Mouse (Mus musculus): ENCODE data around the gene Ube2ql1. TPM values are rescaled to one million over a fixed set of nuclear protein-coding genes. Genes with fewer than 3 reads are reported as not detected.

Gene Ube2ql1
- polyA plus RNA-seq, 1 experiment from 2014 or later, result 2.2 TPM

DNA sequence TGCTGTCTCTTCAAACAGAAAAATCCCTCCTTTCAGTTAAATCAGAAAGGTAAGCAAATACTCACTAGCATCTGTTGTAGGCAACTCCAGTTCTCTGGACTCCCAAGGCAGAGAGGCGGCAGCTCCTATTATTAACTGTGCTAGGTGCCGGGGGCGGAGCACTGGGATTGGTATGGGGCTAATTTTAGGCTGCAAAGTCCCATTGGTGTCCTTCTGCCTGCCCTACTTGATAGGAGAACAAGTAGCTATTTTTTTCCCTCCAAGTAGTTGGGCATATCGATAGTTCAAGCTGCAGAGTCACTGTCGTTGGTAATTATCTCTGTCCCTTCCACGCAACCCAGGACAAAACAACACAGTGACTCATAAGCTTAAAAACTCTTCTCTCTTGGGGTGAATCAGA lies 7.1 kb downstream of the Ube2ql1 start:
- H3K4me2 ChIP-seq (ENCODE audit: low read depth, low read length), result no peak overlapping the region
- H3K36me3 ChIP-seq (ENCODE audit: control insufficient read depth, insufficient read depth, low read length), result no peaks in the 10 kb centered on the region
- no peaks in the 10 kb centered on the region for H3K9me3 ChIP-seq (ENCODE audit: control insufficient read depth, low read length)
- H3K4me1 ChIP-seq (ENCODE audit: control insufficient read depth, insufficient read depth, low read length), result 0 out of 2 replicates have a peak, but pooled peaks cover under 1% of the 10 kb centered on the region
- H3K9ac ChIP-seq (ENCODE audit: low read depth, low read length), result no peak overlapping the region
- ATAC-seq (ENCODE audit: low read depth) (no peak), DNase-seq (ENCODE audit: low spot score) (no peak)
- H3K27ac ChIP-seq (replicated peaks; ENCODE audit: low read depth, low read length), result no peak overlapping the region
- no peak overlapping the region for H3K4me3 ChIP-seq (ENCODE audit: low read depth, low read length)
- H3K27me3 ChIP-seq (replicated peaks; ENCODE audit: control insufficient read depth, insufficient read depth, low read length), result peaks cover 36% of the 10 kb centered on the region
- WGBS, result 85% methylated on average over 6 of the region's 6 CpGs

- 94% methylated on average over 3 of the region's 3 CpGs for WGBS
- no peaks in the 10 kb centered on the region; the same call in 1 of the 2 replicates for H3K27me3 ChIP-seq (replicated peaks; ENCODE audit: control insufficient read depth, insufficient read depth, low read length)
- no peak for ATAC-seq (ENCODE audit: low read depth)
- no peaks in the 10 kb centered on the region for H3K36me3 ChIP-seq (ENCODE audit: control insufficient read depth, insufficient read depth, low read length)
- no peak overlapping the region for H3K9ac ChIP-seq (ENCODE audit: low read depth, low read length)
- no peak for DNase-seq (ENCODE audit: low spot score)
- H3K4me2 ChIP-seq (ENCODE audit: low read depth, low read length), result no peak overlapping the region
- H3K27ac ChIP-seq (replicated peaks; ENCODE audit: low read depth, low read length), result no peak overlapping the region
- H3K9me3 ChIP-seq (ENCODE audit: control insufficient read depth, low read length), result no peaks in the 10 kb centered on the region
- H3K4me3 ChIP-seq (ENCODE audit: low read depth, low read length), result no peak overlapping the region
- H3K4me1 ChIP-seq (ENCODE audit: control insufficient read depth, insufficient read depth, low read length), result no peaks in the 10 kb centered on the region
These were observed 14.3 kb downstream of the Ube2ql1 start for GRCm38 (mm10) chr13:69725376-69725775.

GRCm38 (mm10) chr13:69721141-69721540 lies 18.5 kb downstream of the Ube2ql1 start:
- H3K4me2 ChIP-seq (ENCODE audit: low read depth, low read length), result no peak overlapping the region
- no peaks in the 10 kb centered on the region for H3K36me3 ChIP-seq (ENCODE audit: control insufficient read depth, insufficient read depth, low read length)
- 12% methylated on average over 6 of the region's 6 CpGs for WGBS
- no peaks in the 10 kb centered on the region for H3K4me1 ChIP-seq (ENCODE audit: control insufficient read depth, insufficient read depth, low read length)
- no peak overlapping the region for H3K4me3 ChIP-seq (ENCODE audit: low read depth, low read length)
- DNase-seq (ENCODE audit: low spot score) (peak; percentile 29), ATAC-seq (ENCODE audit: low read depth) (no peak)
- H3K9ac ChIP-seq (ENCODE audit: low read depth, low read length), result no peak overlapping the region
- no peaks in the 10 kb centered on the region for H3K9me3 ChIP-seq (ENCODE audit: control insufficient read depth, low read length)
- no peaks in the 10 kb centered on the region; the same call in 1 of the 2 replicates for H3K27me3 ChIP-seq (replicated peaks; ENCODE audit: control insufficient read depth, insufficient read depth, low read length)
- H3K27ac ChIP-seq (replicated peaks; ENCODE audit: low read depth, low read length), result no peak overlapping the region

DNA sequence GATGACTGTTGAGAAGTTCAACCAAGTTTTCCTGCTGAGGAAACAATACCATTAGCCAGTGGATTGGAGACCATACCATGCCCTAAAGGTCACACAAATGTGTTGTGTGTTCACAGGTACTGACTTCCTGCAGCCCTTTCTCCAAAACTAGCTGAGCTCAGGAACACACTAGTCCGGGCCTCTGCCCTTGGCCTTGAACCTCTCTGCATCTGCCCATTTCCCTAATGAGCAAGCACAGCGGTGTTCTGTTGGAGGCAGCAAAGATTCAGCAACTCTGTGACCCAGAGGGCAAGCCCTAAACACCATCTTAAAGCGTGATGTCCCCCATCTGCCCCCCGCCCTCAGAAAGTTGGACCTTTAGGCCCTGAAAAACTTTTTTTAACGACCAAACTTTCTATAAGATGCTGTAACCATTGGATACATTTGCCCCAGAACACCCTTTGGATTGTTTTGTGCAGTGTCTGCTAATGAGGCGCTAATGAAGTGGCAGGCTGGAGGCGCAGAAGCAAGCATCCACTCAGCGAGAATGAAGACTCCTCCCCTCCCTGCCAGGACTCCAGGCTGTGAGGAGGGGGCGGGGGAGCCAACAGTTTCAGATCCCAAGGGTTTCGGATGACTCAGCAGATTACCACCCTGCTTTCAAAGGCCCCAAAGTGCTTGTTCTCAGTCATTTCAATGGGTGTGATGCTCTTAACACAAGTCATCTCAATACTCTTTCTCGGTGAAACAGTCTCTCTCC lies 21.7 kb downstream of the Ube2ql1 start:
- 16% methylated on average over 11 of the region's 11 CpGs for WGBS
- DNase-seq (ENCODE audit: low spot score) (peak; percentile 37), ATAC-seq (ENCODE audit: low read depth) (no peak)
- Histone ChIP-seq H3K36me3 (ENCODE audit: control insufficient read depth, insufficient read depth, low read length) (no peaks in the 10 kb centered on the region), H3K27me3 (replicated peaks; ENCODE audit: control insufficient read depth, insufficient read depth, low read length) (no peaks in the 10 kb centered on the region; the same call in 1 of the 2 replicates), H3K4me3 (ENCODE audit: low read depth, low read length) (no peak overlapping the region), H3K9me3 (ENCODE audit: control insufficient read depth, low read length) (no peaks in the 10 kb centered on the region), H3K4me2 (ENCODE audit: low read depth, low read length) (no peak overlapping the region), H3K9ac (ENCODE audit: low read depth, low read length) (no peak overlapping the region), H3K27ac (replicated peaks; ENCODE audit: low read depth, low read length) (no peak overlapping the region), H3K4me1 (ENCODE audit: control insufficient read depth, insufficient read depth, low read length) (no peaks in the 10 kb centered on the region)

- WGBS, result 91% methylated on average over 7 of the region's 7 CpGs
- H3K27ac ChIP-seq (replicated peaks; ENCODE audit: low read depth, low read length), result no peak overlapping the region
- DNase-seq (ENCODE audit: low spot score) (no peak), ATAC-seq (ENCODE audit: low read depth) (no peak)
- H3K4me3 ChIP-seq (ENCODE audit: low read depth, low read length), result no peak overlapping the region
- H3K27me3 ChIP-seq (replicated peaks; ENCODE audit: control insufficient read depth, insufficient read depth, low read length), result peaks cover 14% of the 10 kb centered on the region
- H3K4me2 ChIP-seq (ENCODE audit: low read depth, low read length), result no peak overlapping the region
- H3K9ac ChIP-seq (ENCODE audit: low read depth, low read length), result no peak overlapping the region
- no peaks in the 10 kb centered on the region for H3K4me1 ChIP-seq (ENCODE audit: control insufficient read depth, insufficient read depth, low read length)
- no peaks in the 10 kb centered on the region for H3K36me3 ChIP-seq (ENCODE audit: control insufficient read depth, insufficient read depth, low read length)
- no peaks in the 10 kb centered on the region for H3K9me3 ChIP-seq (ENCODE audit: control insufficient read depth, low read length)
These were observed 31.5 kb downstream of the Ube2ql1 start for GRCm38 (mm10) chr13:69708236-69708635.

- H3K9me3 ChIP-seq (ENCODE audit: control insufficient read depth, low read length), result no peaks in the 10 kb centered on the region
- H3K4me2 ChIP-seq (ENCODE audit: low read depth, low read length), result no peak overlapping the region
- 92% methylated on average over 12 of the region's 12 CpGs for WGBS
- no peaks in the 10 kb centered on the region for H3K4me1 ChIP-seq (ENCODE audit: control insufficient read depth, insufficient read depth, low read length)
- DNase-seq (ENCODE audit: low spot score), result no peak
- no peak overlapping the region for H3K9ac ChIP-seq (ENCODE audit: low read depth, low read length)
- no peak overlapping the region for H3K4me3 ChIP-seq (ENCODE audit: low read depth, low read length)
- H3K27ac ChIP-seq (replicated peaks; ENCODE audit: low read depth, low read length), result no peak overlapping the region
- ATAC-seq (ENCODE audit: low read depth), result no peak
- no peaks in the 10 kb centered on the region for H3K36me3 ChIP-seq (ENCODE audit: control insufficient read depth, insufficient read depth, low read length)
- peaks cover 19% of the 10 kb centered on the region for H3K27me3 ChIP-seq (replicated peaks; ENCODE audit: control insufficient read depth, insufficient read depth, low read length)
These were observed 32.2 kb downstream of the Ube2ql1 start for GRCm38 (mm10) chr13:69707496-69707895.

DNA sequence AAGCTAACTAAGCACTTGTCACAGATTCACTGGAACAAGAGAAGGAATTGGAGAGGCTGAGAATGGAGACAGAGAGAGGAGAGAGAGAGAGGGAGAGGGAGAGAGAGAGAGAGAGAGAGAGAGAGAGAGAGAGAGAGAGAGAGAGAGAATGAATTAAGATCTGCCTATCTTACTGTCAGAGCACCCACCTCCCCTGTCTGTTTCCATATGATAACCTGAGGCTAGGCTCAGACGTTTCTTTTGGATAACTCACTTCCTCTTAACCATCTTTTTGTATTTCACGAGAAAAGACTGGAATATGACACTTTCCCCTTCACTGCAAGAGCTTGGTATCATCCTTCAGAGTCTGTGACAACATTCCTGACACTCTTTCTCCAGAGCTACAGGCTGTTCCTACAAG lies 32.8 kb downstream of the Ube2ql1 start:
- DNase-seq (ENCODE audit: low spot score) (no peak), ATAC-seq (ENCODE audit: low read depth) (no peak)
- H3K27me3 ChIP-seq (replicated peaks; ENCODE audit: control insufficient read depth, insufficient read depth, low read length), result peaks cover 19% of the 10 kb centered on the region

DNA sequence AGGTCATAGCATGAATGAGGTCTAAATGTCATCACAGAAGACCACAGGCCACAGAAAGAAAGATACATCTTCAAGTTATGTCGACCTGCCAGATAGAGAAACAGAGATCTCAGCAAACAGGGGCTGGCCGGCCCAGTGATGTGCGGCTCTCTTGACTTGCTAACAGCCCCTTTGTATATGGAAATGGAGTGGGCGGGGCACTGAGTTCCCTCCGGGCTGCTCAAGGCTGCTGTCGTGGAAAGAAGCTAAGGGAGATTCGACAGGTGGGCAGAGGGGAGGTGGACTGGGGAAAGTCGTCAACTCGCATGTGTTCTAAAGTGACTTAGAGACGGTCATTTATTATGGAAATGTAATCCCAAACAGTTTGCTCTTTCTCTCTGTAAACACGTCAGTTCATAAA lies 36.2 kb downstream of the Ube2ql1 start:
- ATAC-seq (ENCODE audit: low read depth) (no peak), DNase-seq (ENCODE audit: low spot score) (no peak)
- H3K27me3 ChIP-seq (replicated peaks; ENCODE audit: control insufficient read depth, insufficient read depth, low read length), result peaks cover 19% of the 10 kb centered on the region
- no peaks in the 10 kb centered on the region for H3K4me1 ChIP-seq (ENCODE audit: control insufficient read depth, insufficient read depth, low read length)
- H3K9ac ChIP-seq (ENCODE audit: low read depth, low read length), result no peak overlapping the region
- no peak overlapping the region for H3K4me3 ChIP-seq (ENCODE audit: low read depth, low read length)
- no peak overlapping the region for H3K4me2 ChIP-seq (ENCODE audit: low read depth, low read length)
- WGBS, result 11% methylated on average over 11 of the region's 11 CpGs
- no peaks in the 10 kb centered on the region for H3K9me3 ChIP-seq (ENCODE audit: control insufficient read depth, low read length)
- no peak overlapping the region for H3K27ac ChIP-seq (replicated peaks; ENCODE audit: low read depth, low read length)
- H3K36me3 ChIP-seq (ENCODE audit: control insufficient read depth, insufficient read depth, low read length), result no peaks in the 10 kb centered on the region

More for the DNA sequence above, 32.8 kb downstream of the Ube2ql1 start:
- Histone ChIP-seq H3K27ac (replicated peaks; ENCODE audit: low read depth, low read length) (no peak overlapping the region), H3K9me3 (ENCODE audit: control insufficient read depth, low read length) (no peaks in the 10 kb centered on the region), H3K4me3 (ENCODE audit: low read depth, low read length) (no peak overlapping the region), H3K4me1 (ENCODE audit: control insufficient read depth, insufficient read depth, low read length) (no peaks in the 10 kb centered on the region), H3K9ac (ENCODE audit: low read depth, low read length) (no peak overlapping the region), H3K36me3 (ENCODE audit: control insufficient read depth, insufficient read depth, low read length) (no peaks in the 10 kb centered on the region), H3K4me2 (ENCODE audit: low read depth, low read length) (no peak overlapping the region)
- WGBS, result 8% methylated on average over 2 of the region's 2 CpGs

GRCm38 (mm10) chr13:69701397-69701796 lies 38.3 kb downstream of the Ube2ql1 start:
- Histone ChIP-seq H3K4me2 (ENCODE audit: low read depth, low read length) (no peak overlapping the region), H3K9me3 (ENCODE audit: control insufficient read depth, low read length) (no peaks in the 10 kb centered on the region), H3K4me1 (ENCODE audit: control insufficient read depth, insufficient read depth, low read length) (no peaks in the 10 kb centered on the region), H3K36me3 (ENCODE audit: control insufficient read depth, insufficient read depth, low read length) (no peaks in the 10 kb centered on the region), H3K27ac (replicated peaks; ENCODE audit: low read depth, low read length) (no peak overlapping the region), H3K9ac (ENCODE audit: low read depth, low read length) (no peak overlapping the region), H3K4me3 (ENCODE audit: low read depth, low read length) (no peak overlapping the region), H3K27me3 (replicated peaks; ENCODE audit: control insufficient read depth, insufficient read depth, low read length) (peaks cover 19% of the 10 kb centered on the region)
- WGBS, result 82% methylated on average over 4 of the region's 4 CpGs
- ATAC-seq (ENCODE audit: low read depth) (no peak), DNase-seq (ENCODE audit: low spot score) (no peak)
